Mouse (Mus musculus) MEL (cell line): ENCODE measurements around the gene Gsg1l. TPM values are rescaled to one million over a fixed set of nuclear protein-coding genes. Genes with fewer than 3 reads are reported as not detected.

Source experiments
- DNase-seq: peaks from one replicate; pipeline ENCODE4 v3.0.0; 2011; ENCODE audit warnings: low read depth, low spot score
- H3K27ac ChIP-seq: 2 replicates; pipeline ENCODE4 v1.5.1; 2012; ENCODE audit warnings: low read depth, mild to moderate bottlenecking, control low read depth, low read length, moderate library complexity; ENCODE audit not compliant: control insufficient read depth
- H3K27me3 ChIP-seq, 2 experiments: fragments of 150-350 bp in 1 of 2; sonication (generic) in 1 of 2; 2 replicates each; pipeline ENCODE4 v1.6.1; 2012; ENCODE audit warnings: low read length in 2 of 2, mild to moderate bottlenecking in 2 of 2, improper control_type of control experiment in 1 of 2, moderate library complexity in 1 of 2; ENCODE audit not compliant: insufficient read depth in 2 of 2, control insufficient read depth in 1 of 2
- H3K36me3 ChIP-seq, 2 experiments: 2 replicates each; pipeline ENCODE4 v1.6.1; 2012 to 2014; ENCODE audit warnings: low read length in 2 of 2, improper control_type of control experiment in 1 of 2, inconsistent platforms in 1 of 2, mild to moderate bottlenecking in 1 of 2; ENCODE audit not compliant: insufficient read depth in 2 of 2, control insufficient read depth in 1 of 2
- H3K4me1 ChIP-seq, 2 experiments: fragments of 150-350 bp in 1 of 2; sonication (generic) in 1 of 2; 2 replicates each; pipeline ENCODE4 v1.6.1; 2012; ENCODE audit warnings: low read length in 2 of 2, improper control_type of control experiment in 1 of 2, mild to moderate bottlenecking in 1 of 2; ENCODE audit not compliant: insufficient read depth in 2 of 2, control insufficient read depth in 1 of 2
- H3K4me3 ChIP-seq, 2 experiments: fragments of 150-350 bp in 1 of 2; sonication (generic) in 1 of 2; 2 replicates each; pipeline ENCODE4 v1.5.1; 2012; ENCODE audit warnings: low read depth in 2 of 2, low read length in 2 of 2, mild to moderate bottlenecking in 2 of 2, moderate library complexity in 2 of 2, control low read depth in 1 of 2, improper control_type of control experiment in 1 of 2; ENCODE audit not compliant: control insufficient read depth in 1 of 2, insufficient read depth in 1 of 2
- H3K79me2 ChIP-seq: 2 replicates; pipeline ENCODE4 v1.6.1; 2012; ENCODE audit warnings: mild to moderate bottlenecking, low read length, moderate library complexity; ENCODE audit not compliant: control insufficient read depth, poor library complexity, insufficient read depth
- H3K9ac ChIP-seq: 2 replicates; pipeline ENCODE4 v1.6.1; 2012; ENCODE audit warnings: low read depth, mild to moderate bottlenecking, control low read depth, low read length, moderate library complexity; ENCODE audit not compliant: control insufficient read depth, poor library complexity, severe bottlenecking
- H3K9me3 ChIP-seq: fragments of 150-350 bp; sonication (generic); replicated peaks from 2 replicates; pipeline ENCODE4 v1.6.1; 2012; ENCODE audit warnings: mild to moderate bottlenecking, low read length, improper control_type of control experiment, moderate library complexity; ENCODE audit not compliant: insufficient read depth
- CHD2 ChIP-seq: IDR thresholded peaks from 2 replicates; pipeline ENCODE4 v1.6.1; 2011; ENCODE audit warnings: low read length, improper control_type of control experiment
- ELF1 ChIP-seq: IDR thresholded peaks from 2 replicates; pipeline ENCODE4 v1.6.1; 2014; ENCODE audit warnings: low read depth, mild to moderate bottlenecking, inconsistent platforms, low read length, improper control_type of control experiment, moderate library complexity
- GABPA ChIP-seq: IDR thresholded peaks from 2 replicates; pipeline ENCODE4 v1.6.1; 2012; ENCODE audit warnings: low read depth, mild to moderate bottlenecking, inconsistent platforms, low read length, improper control_type of control experiment, moderate library complexity
- GATA1 ChIP-seq: IDR thresholded peaks from 2 replicates; pipeline ENCODE4 v1.6.1; 2011; ENCODE audit warnings: low read depth, low read length, improper control_type of control experiment
- HCFC1 ChIP-seq: IDR thresholded peaks from 2 replicates; pipeline ENCODE4 v1.6.1; 2012; ENCODE audit warnings: low read depth, mild to moderate bottlenecking, inconsistent platforms, low read length, improper control_type of control experiment, moderate library complexity
- MAFK ChIP-seq: IDR thresholded peaks from 2 replicates; pipeline ENCODE4 v1.6.1; 2011; ENCODE audit warnings: low read depth, mild to moderate bottlenecking, low read length, improper control_type of control experiment, borderline replicate concordance
- MAX ChIP-seq: IDR thresholded peaks from 2 replicates; pipeline ENCODE4 v1.6.1; 2011; ENCODE audit warnings: low read length, improper control_type of control experiment
- MAZ ChIP-seq: IDR thresholded peaks from 2 replicates; pipeline ENCODE4 v1.6.1; 2012; ENCODE audit warnings: low read depth, mild to moderate bottlenecking, inconsistent platforms, low read length, improper control_type of control experiment
- MXI1 ChIP-seq: IDR thresholded peaks from 2 replicates; pipeline ENCODE4 v1.6.1; 2011; ENCODE audit warnings: mild to moderate bottlenecking, low read depth, low read length, improper control_type of control experiment
- MYC ChIP-seq: IDR thresholded peaks from 2 replicates; pipeline ENCODE4 v1.6.1; 2011; ENCODE audit warnings: low read depth, mild to moderate bottlenecking, low read length, improper control_type of control experiment, moderate library complexity
- NELFE ChIP-seq: IDR thresholded peaks from 2 replicates; pipeline ENCODE4 v1.6.1; 2011; ENCODE audit warnings: low read depth, low read length, improper control_type of control experiment
- NRF1 ChIP-seq: IDR thresholded peaks from 2 replicates; pipeline ENCODE4 v1.6.1; 2014; ENCODE audit warnings: low read depth, mild to moderate bottlenecking, inconsistent platforms, low read length, improper control_type of control experiment, moderate library complexity; ENCODE audit not compliant: poor library complexity, insufficient read depth, severe bottlenecking
- RAD21 ChIP-seq: IDR thresholded peaks from 2 replicates; pipeline ENCODE4 v1.6.1; 2011; ENCODE audit warnings: mild to moderate bottlenecking, low read depth, low read length, improper control_type of control experiment
- TAL1 ChIP-seq: IDR thresholded peaks from 2 replicates; pipeline ENCODE4 v1.6.1; 2012; ENCODE audit warnings: mild to moderate bottlenecking, inconsistent platforms, low read length, moderate library complexity, mixed read lengths
- UBTF ChIP-seq: IDR thresholded peaks from 2 replicates; pipeline ENCODE4 v1.6.1; 2012; ENCODE audit warnings: low read depth, mild to moderate bottlenecking, inconsistent platforms, low read length, improper control_type of control experiment, moderate library complexity, borderline replicate concordance; ENCODE audit not compliant: insufficient read depth
- ZNF384 ChIP-seq: IDR thresholded peaks from 2 replicates; pipeline ENCODE4 v1.6.1; 2012; ENCODE audit warnings: low read depth, mild to moderate bottlenecking, inconsistent platforms, low read length, improper control_type of control experiment
- polyA plus RNA-seq, 2 experiments: library from polyadenylated mRNA; stranded (reverse) in 1 of 2; unstranded in 1 of 2; fragments of >175 nt in 1 of 2; fragments of >200 nt in 1 of 2; gene quantifications; 2 replicates each; pipeline versions ENCODE4 v1.2.1 to v1.2.4; 2012; ENCODE audit warnings: low replicate concordance in 2 of 2, low read depth in 1 of 2; ENCODE audit not compliant: insufficient read length in 2 of 2, insufficient read depth in 1 of 2, missing spikeins in 1 of 2
- total RNA-seq: library from RNA; depleted of rRNA; stranded (reverse); fragments of 300-350 nt; gene quantifications from 2 replicates; pipeline ENCODE4 v1.2.3, GENCODE M21; 2012

The Gsg1l gene
- total and polyA plus RNA-seq, 3 experiments = not detected

GRCm38 (mm10) chr7:126099835-126100234, 17.6 kb upstream of the Gsg1l start:
- Histone ChIP-seq H3K79me2 (no peaks in the 10 kb centered on the region), H3K9me3 (no peaks in the 10 kb centered on the region), H3K36me3 (peaks cover 0 to 5% of the 10 kb centered on the region in 2 experiments; a peak in 1 of 4 replicates), H3K4me1 (no peaks in the 10 kb centered on the region), H3K9ac (no peak overlapping the region), H3K27me3 (no peaks in the 10 kb centered on the region), H3K27ac (no peak overlapping the region), H3K4me3 (no peak overlapping the region)
- no peak for DNase-seq
- TF ChIP-seq NRF1 (no peak), MAX (no peak), CHD2 (no peak), HCFC1 (no peak), TAL1 (no peak)

DNA sequence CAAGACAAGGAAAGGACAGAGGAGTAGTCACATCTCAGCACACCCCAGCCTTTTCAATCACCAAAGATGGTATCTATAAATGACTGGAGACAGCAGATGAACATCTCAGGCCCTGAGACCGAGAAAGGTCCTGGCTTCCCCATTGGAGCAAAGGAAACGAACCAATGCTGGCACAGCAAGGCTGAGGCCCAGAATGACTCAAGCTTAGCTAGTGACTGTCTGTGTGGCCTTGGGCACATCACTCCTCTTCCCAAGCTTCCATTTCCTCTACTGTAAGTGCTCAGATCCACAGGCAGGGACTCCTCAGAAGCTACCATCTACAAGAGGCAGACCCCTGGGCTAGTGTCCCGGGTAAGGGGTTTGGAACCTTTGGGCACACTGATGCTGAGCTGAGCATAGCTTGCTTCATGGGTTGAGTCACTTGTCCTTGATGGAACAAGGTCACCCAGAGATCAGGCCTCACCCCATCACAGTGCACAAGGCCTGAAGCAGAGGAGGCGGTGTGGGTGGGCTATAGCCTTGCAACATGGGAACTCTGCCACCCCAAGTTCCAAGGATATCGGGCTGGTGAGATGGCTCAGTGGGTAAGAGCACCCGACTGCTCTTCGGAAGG, 17.1 kb upstream of the Gsg1l start:
- Histone ChIP-seq H3K27ac (no peak overlapping the region), H3K79me2 (no peaks in the 10 kb centered on the region), H3K27me3 (no peaks in the 10 kb centered on the region), H3K9me3 (no peaks in the 10 kb centered on the region), H3K4me1 (no peaks in the 10 kb centered on the region), H3K9ac (no peak overlapping the region), H3K4me3 (no peak overlapping the region), H3K36me3 (peaks cover 0 to 5% of the 10 kb centered on the region in 2 experiments; a peak in 1 of 4 replicates)
- no peak for DNase-seq
- no peak for TF ChIP-seq TAL1
- TF ChIP-seq MXI1 = no peak
- TF ChIP-seq CHD2 = no peak
- no peak for TF ChIP-seq MAFK
- TF ChIP-seq UBTF = no peak
- TF ChIP-seq GATA1 = no peak
- no peak for TF ChIP-seq NELFE
- no peak for TF ChIP-seq GABPA
- no peak for TF ChIP-seq ZNF384
- TF ChIP-seq RAD21 = no peak
- no peak for TF ChIP-seq MAZ
- TF ChIP-seq NRF1 = no peak
- no peak for TF ChIP-seq MYC
- TF ChIP-seq ELF1 = no peak
